Mouse (Mus musculus) forebrain, embryonic 16.5 days (tissue): ENCODE results near the gene Ugt1a5. TPM values are rescaled to one million over a fixed set of nuclear protein-coding genes. Genes with fewer than 3 reads are reported as not detected.

Source experiments
- ATAC-seq: fragments of 200-750 bp; cut with Nextera tagmentation; 2 replicates; pipeline ENCODE4 v1.8.0; 2017; ENCODE audit warnings: mild to moderate bottlenecking, moderate library complexity
- H3K27ac ChIP-seq: fragments of 300-500 bp; sonication (generic); 2 replicates; pipeline ENCODE4 v1.5.1; 2014; ENCODE audit warnings: low read length, control low read depth
- H3K27me3 ChIP-seq: fragments of 300-500 bp; sonication (generic); replicated peaks from 2 replicates; pipeline ENCODE4 v1.6.1; 2014; ENCODE audit warnings: low read length; ENCODE audit not compliant: control insufficient read depth, insufficient read depth
- H3K36me3 ChIP-seq: fragments of 300-500 bp; sonication (generic); 2 replicates; pipeline ENCODE4 v1.6.1; 2014; ENCODE audit not compliant: control insufficient read depth, insufficient read depth
- H3K4me1 ChIP-seq: fragments of 300-500 bp; sonication (generic); replicated peaks from 2 replicates; pipeline ENCODE4 v1.6.1; 2014; ENCODE audit warnings: low read length; ENCODE audit not compliant: control insufficient read depth, insufficient read depth
- H3K4me2 ChIP-seq: fragments of 300-500 bp; sonication (generic); 2 replicates; pipeline ENCODE4 v1.6.1; 2014; ENCODE audit warnings: mild to moderate bottlenecking, low read length, control low read depth
- H3K4me3 ChIP-seq: fragments of 300-500 bp; sonication (generic); replicated peaks from 2 replicates; pipeline ENCODE4 v1.5.1; 2014; ENCODE audit warnings: mild to moderate bottlenecking, low read length, control low read depth
- H3K9ac ChIP-seq: fragments of 300-500 bp; sonication (generic); replicated peaks from 2 replicates; pipeline ENCODE4 v1.6.1; 2014; ENCODE audit warnings: low read depth, low read length, control low read depth
- H3K9me3 ChIP-seq: fragments of 300-500 bp; sonication (generic); 2 replicates; pipeline ENCODE4 v1.6.1; 2016; ENCODE audit warnings: low read length; ENCODE audit not compliant: control insufficient read depth
- WGBS: fragments of 180-500 bp; shearing (Covaris S2); extraction: QIAGEN DNeasy Blood & Tissue Kit; methylation state at CpG from one replicate; pipeline ENCODE4 v1.1.7; 2014; 5-methylcytosine and 5-hydroxymethylcytosine counted together
- polyA plus RNA-seq: library from polyadenylated mRNA; unstranded; fragments of >200 nt; fragmentation: Nextera tagmentation; extraction: Ambion mirVana; gene quantifications from 2 replicates; pipeline ENCODE4 v1.2.1, GENCODE M21; 2015

Ugt1a5 gene
- polyA plus RNA-seq, 1 experiment from 2014 or later: not detected

GRCm38 (mm10) chr1:88254793-88255465 is 89.1 kb downstream of the Ugt1a5 start:
- Histone ChIP-seq H3K4me3 (no peak overlapping the region), H3K4me2 (no peak overlapping the region), H3K9me3 (peaks cover 59% of the 10 kb centered on the region), H3K36me3 (peaks cover under 1% of the 10 kb centered on the region), H3K27ac (no peak overlapping the region), H3K9ac (no peak overlapping the region), H3K27me3 (no peaks in the 10 kb centered on the region), H3K4me1 (no peaks in the 10 kb centered on the region)
- no peak for ATAC-seq
- 89% methylated on average over 12 of the region's 12 CpGs for WGBS

GRCm38 (mm10) chr1:88255466-88255857 is 89.7 kb downstream of the Ugt1a5 start:
- H3K36me3 ChIP-seq: peaks cover 6% of the 10 kb centered on the region
- H3K27me3 ChIP-seq: no peaks in the 10 kb centered on the region
- H3K4me3 ChIP-seq: no peak overlapping the region
- no peak for ATAC-seq
- no peak overlapping the region for H3K27ac ChIP-seq
- peaks cover 53% of the 10 kb centered on the region for H3K9me3 ChIP-seq
- H3K4me1 ChIP-seq: no peaks in the 10 kb centered on the region
- H3K4me2 ChIP-seq: no peak overlapping the region
- no peak overlapping the region for H3K9ac ChIP-seq
- WGBS: 58% methylated on average over 2 of the region's 2 CpGs

GRCm38 (mm10) chr1:88255989-88256754 is 90.4 kb downstream of the Ugt1a5 start:
- WGBS: 80% methylated on average over 13 of the region's 13 CpGs
- Histone ChIP-seq H3K4me3 (no peak overlapping the region), H3K9me3 (peaks cover 46% of the 10 kb centered on the region), H3K27ac (no peak overlapping the region), H3K27me3 (no peaks in the 10 kb centered on the region), H3K4me2 (no peak overlapping the region), H3K9ac (no peak overlapping the region), H3K4me1 (no peaks in the 10 kb centered on the region), H3K36me3 (peaks cover 8% of the 10 kb centered on the region)
- no peak for ATAC-seq

GRCm38 (mm10) chr1:88256886-88257663 is 91.3 kb downstream of the Ugt1a5 start:
- Histone ChIP-seq H3K9me3 (peaks cover 40% of the 10 kb centered on the region), H3K4me1 (no peaks in the 10 kb centered on the region), H3K9ac (no peak overlapping the region), H3K36me3 (peaks cover 17% of the 10 kb centered on the region), H3K4me3 (no peak overlapping the region), H3K27me3 (no peaks in the 10 kb centered on the region), H3K27ac (no peak overlapping the region), H3K4me2 (no peak overlapping the region)
- ATAC-seq: no peak
- WGBS: 84% methylated on average over 10 of the region's 10 CpGs

GRCm38 (mm10) chr1:88257681-88258080 is 91.9 kb downstream of the Ugt1a5 start:
- Histone ChIP-seq H3K9me3 (peaks cover 34% of the 10 kb centered on the region), H3K36me3 (peaks cover 23% of the 10 kb centered on the region), H3K27me3 (no peaks in the 10 kb centered on the region), H3K4me1 (no peaks in the 10 kb centered on the region), H3K4me2 (no peak overlapping the region), H3K27ac (no peak overlapping the region), H3K4me3 (no peak overlapping the region), H3K9ac (no peak overlapping the region)
- WGBS: 77% methylated on average over 6 of the region's 6 CpGs
- no peak for ATAC-seq

GRCm38 (mm10) chr1:88258361-88258760 is 92.5 kb downstream of the Ugt1a5 start:
- H3K4me1 ChIP-seq: no peaks in the 10 kb centered on the region
- no peaks in the 10 kb centered on the region for H3K27me3 ChIP-seq
- ATAC-seq: no peak
- no peak overlapping the region for H3K27ac ChIP-seq
- H3K9me3 ChIP-seq: peaks cover 30% of the 10 kb centered on the region
- no peak overlapping the region for H3K9ac ChIP-seq
- WGBS: 74% methylated on average over 6 of the region's 6 CpGs
- H3K36me3 ChIP-seq: peaks cover 30% of the 10 kb centered on the region
- H3K4me3 ChIP-seq: no peak overlapping the region
- H3K4me2 ChIP-seq: no peak overlapping the region

GRCm38 (mm10) chr1:88258881-88259642 is 93.2 kb downstream of the Ugt1a5 start:
- 0 out of 2 replicates have a peak, but pooled peaks have one; percentile 3 for ATAC-seq
- Histone ChIP-seq H3K27me3 (no peaks in the 10 kb centered on the region), H3K9ac (no peak overlapping the region), H3K36me3 (peaks cover 37% of the 10 kb centered on the region), H3K4me1 (no peaks in the 10 kb centered on the region), H3K27ac (no peak overlapping the region), H3K4me3 (no peak overlapping the region), H3K9me3 (peaks cover 25% of the 10 kb centered on the region), H3K4me2 (no peak overlapping the region)
- WGBS: 80% methylated on average over 8 of the region's 8 CpGs

- Histone ChIP-seq H3K27me3 (no peaks in the 10 kb centered on the region), H3K9ac (no peak overlapping the region), H3K4me1 (no peaks in the 10 kb centered on the region), H3K36me3 (peaks cover 42% of the 10 kb centered on the region), H3K9me3 (peaks cover 21% of the 10 kb centered on the region), H3K27ac (no peak overlapping the region), H3K4me3 (no peak overlapping the region), H3K4me2 (no peak overlapping the region)
- 79% methylated on average over 4 of the region's 4 CpGs for WGBS
- no peak; the same call in 1 of the 2 replicates for ATAC-seq
These were observed 93.8 kb downstream of the Ugt1a5 start for GRCm38 (mm10) chr1:88259643-88260024.
